Mouse (Mus musculus) forebrain, embryonic 15.5 days (tissue): Measurements from ENCODE around the gene Mrpl42. TPM values are rescaled to one million over a fixed set of nuclear protein-coding genes. Genes with fewer than 3 reads are reported as not detected.

Experiments used
- ATAC-seq: fragments of 200-750 bp; cut with Nextera tagmentation; replicated peaks from 2 replicates; pipeline ENCODE4 v1.8.0; 2017; ENCODE audit warnings: mild to moderate bottlenecking, moderate TSS enrichment, moderate library complexity
- H3K27ac ChIP-seq: fragments of 300-500 bp; sonication (generic); replicated peaks from 2 replicates; pipeline ENCODE4 v1.5.1; 2015; ENCODE audit warnings: mild to moderate bottlenecking, inconsistent platforms
- H3K27me3 ChIP-seq: fragments of 300-500 bp; sonication (generic); 2 replicates; pipeline ENCODE4 v1.6.1; 2015; ENCODE audit warnings: inconsistent platforms
- H3K36me3 ChIP-seq: fragments of 300-500 bp; sonication (generic); 2 replicates; pipeline ENCODE4 v1.6.1; 2015; ENCODE audit warnings: mild to moderate bottlenecking, inconsistent platforms
- H3K4me1 ChIP-seq: fragments of 300-500 bp; sonication (generic); 2 replicates; pipeline ENCODE4 v1.6.1; 2015; ENCODE audit warnings: inconsistent platforms
- H3K4me2 ChIP-seq: fragments of 300-500 bp; sonication (generic); replicated peaks from 2 replicates; pipeline ENCODE4 v1.6.1; 2015; ENCODE audit warnings: mild to moderate bottlenecking, inconsistent platforms
- H3K4me3 ChIP-seq: fragments of 300-500 bp; sonication (generic); 2 replicates; pipeline ENCODE4 v1.5.1; 2015; ENCODE audit warnings: mild to moderate bottlenecking, inconsistent platforms
- H3K9ac ChIP-seq: fragments of 300-500 bp; sonication (generic); replicated peaks from 2 replicates; pipeline ENCODE4 v1.6.1; 2015; ENCODE audit warnings: mild to moderate bottlenecking, inconsistent platforms
- H3K9me3 ChIP-seq: fragments of 300-500 bp; sonication (generic); 2 replicates; pipeline ENCODE4 v1.6.1; 2016; ENCODE audit warnings: inconsistent platforms
- WGBS: fragments of 180-500 bp; shearing (Covaris S2); methylation state at CpG from one replicate; pipeline ENCODE4 v1.1.7; 2015; ENCODE audit warnings: mixed read lengths; 5-methylcytosine and 5-hydroxymethylcytosine counted together
- polyA plus RNA-seq: library from polyadenylated mRNA; unstranded; fragments of >200 nt; fragmentation: Nextera tagmentation; extraction: Ambion mirVana; gene quantifications from 2 replicates; pipeline ENCODE4 v1.2.1, GENCODE M21; 2015

The Mrpl42 gene
- polyA plus RNA-seq, 1 experiment from 2014 or later: 232 TPM

GRCm38 (mm10) chr10:95471889-95472547 lies 29.7 kb downstream of the Mrpl42 start:
- no peak for ATAC-seq
- Histone ChIP-seq H3K4me3 (no peak overlapping the region), H3K27ac (no peak overlapping the region), H3K4me1 (no peaks in the 10 kb centered on the region), H3K36me3 (no peaks in the 10 kb centered on the region), H3K9ac (no peak overlapping the region), H3K27me3 (no peaks in the 10 kb centered on the region), H3K9me3 (no peaks in the 10 kb centered on the region), H3K4me2 (no peak overlapping the region)
- 75% methylated on average over 11 of the region's 11 CpGs for WGBS

GRCm38 (mm10) chr10:95471186-95471585 lies 30.6 kb downstream of the Mrpl42 start:
- H3K27ac ChIP-seq: no peak overlapping the region
- WGBS: 92% methylated on average over 3 of the region's 3 CpGs
- H3K9ac ChIP-seq: no peak overlapping the region
- no peaks in the 10 kb centered on the region for H3K27me3 ChIP-seq
- H3K4me1 ChIP-seq: no peaks in the 10 kb centered on the region
- H3K36me3 ChIP-seq: no peaks in the 10 kb centered on the region
- H3K9me3 ChIP-seq: no peaks in the 10 kb centered on the region
- H3K4me2 ChIP-seq: no peak overlapping the region
- H3K4me3 ChIP-seq: no peak overlapping the region
- no peak for ATAC-seq

GRCm38 (mm10) chr10:95468894-95469293 lies 32.8 kb downstream of the Mrpl42 start:
- Histone ChIP-seq H3K36me3 (no peaks in the 10 kb centered on the region), H3K27ac (no peak overlapping the region), H3K4me3 (no peak overlapping the region), H3K9ac (no peak overlapping the region), H3K4me1 (no peaks in the 10 kb centered on the region), H3K4me2 (no peak overlapping the region), H3K27me3 (no peaks in the 10 kb centered on the region), H3K9me3 (no peaks in the 10 kb centered on the region)
- 56% methylated on average over 4 of the region's 4 CpGs for WGBS
- no peak for ATAC-seq

GRCm38 (mm10) chr10:95465485-95465896 lies 36.2 kb downstream of the Mrpl42 start:
- Histone ChIP-seq H3K4me1 (no peaks in the 10 kb centered on the region), H3K27me3 (no peaks in the 10 kb centered on the region), H3K9me3 (no peaks in the 10 kb centered on the region), H3K4me2 (no peak overlapping the region), H3K27ac (no peak overlapping the region), H3K4me3 (no peak overlapping the region), H3K36me3 (no peaks in the 10 kb centered on the region), H3K9ac (no peak overlapping the region)
- no peak for ATAC-seq
- WGBS: 68% methylated on average over 4 of the region's 4 CpGs

- no peaks in the 10 kb centered on the region for H3K27me3 ChIP-seq
- 46% methylated on average over 6 of the region's 6 CpGs for WGBS
- no peak overlapping the region for H3K9ac ChIP-seq
- no peak overlapping the region for H3K4me3 ChIP-seq
- no peaks in the 10 kb centered on the region for H3K4me1 ChIP-seq
- no peaks in the 10 kb centered on the region for H3K9me3 ChIP-seq
- H3K27ac ChIP-seq: no peak overlapping the region
- H3K4me2 ChIP-seq: no peak overlapping the region
- ATAC-seq: no peak
- H3K36me3 ChIP-seq: no peaks in the 10 kb centered on the region
Observed at GRCm38 (mm10) chr10:95464527-95464926, 37.2 kb downstream of the Mrpl42 start.

GRCm38 (mm10) chr10:95462231-95462630 lies 39.5 kb downstream of the Mrpl42 start:
- Histone ChIP-seq H3K36me3 (no peaks in the 10 kb centered on the region), H3K9me3 (no peaks in the 10 kb centered on the region), H3K4me3 (no peak overlapping the region), H3K9ac (no peak overlapping the region), H3K27me3 (no peaks in the 10 kb centered on the region), H3K4me2 (no peak overlapping the region), H3K4me1 (no peaks in the 10 kb centered on the region), H3K27ac (no peak overlapping the region)
- ATAC-seq: no peak
- 70% methylated on average over 1 of the region's 1 CpGs for WGBS

- Histone ChIP-seq H3K27me3 (no peaks in the 10 kb centered on the region), H3K9ac (no peak overlapping the region), H3K9me3 (no peaks in the 10 kb centered on the region), H3K36me3 (no peaks in the 10 kb centered on the region), H3K4me3 (no peak overlapping the region), H3K27ac (no peak overlapping the region), H3K4me2 (no peak overlapping the region), H3K4me1 (no peaks in the 10 kb centered on the region)
- WGBS: 43% methylated on average over 4 of the region's 4 CpGs
- ATAC-seq: no peak
Observed at GRCm38 (mm10) chr10:95461053-95461553, 40.6 kb downstream of the Mrpl42 start.

- Histone ChIP-seq H3K4me1 (no peaks in the 10 kb centered on the region), H3K4me2 (no peak overlapping the region), H3K27me3 (no peaks in the 10 kb centered on the region), H3K4me3 (no peak overlapping the region), H3K27ac (0 out of 2 replicates have a peak overlapping the region, but pooled peaks have one; percentile 25), H3K9ac (no peak overlapping the region), H3K36me3 (no peaks in the 10 kb centered on the region), H3K9me3 (no peaks in the 10 kb centered on the region)
- WGBS: 86% methylated on average over 9 of the region's 9 CpGs
- ATAC-seq: no peak
Observed at GRCm38 (mm10) chr10:95458050-95458806, 43.5 kb downstream of the Mrpl42 start.

- H3K27ac ChIP-seq: peak overlapping the region; percentile 50; the same call in 1 of the 2 replicates
- H3K4me1 ChIP-seq: no peaks in the 10 kb centered on the region
- H3K9me3 ChIP-seq: no peaks in the 10 kb centered on the region
- ATAC-seq: no peak
- 82% methylated on average over 8 of the region's 8 CpGs for WGBS
- no peak overlapping the region for H3K9ac ChIP-seq
- no peaks in the 10 kb centered on the region for H3K36me3 ChIP-seq
- H3K4me2 ChIP-seq: no peak overlapping the region
- H3K27me3 ChIP-seq: no peaks in the 10 kb centered on the region
- no peak overlapping the region for H3K4me3 ChIP-seq
Observed at GRCm38 (mm10) chr10:95457367-95458049, 44.2 kb downstream of the Mrpl42 start.

- ATAC-seq: no peak
- Histone ChIP-seq H3K9ac (no peak overlapping the region), H3K27ac (no peak overlapping the region), H3K4me2 (no peak overlapping the region), H3K36me3 (no peaks in the 10 kb centered on the region), H3K4me1 (no peaks in the 10 kb centered on the region), H3K4me3 (no peak overlapping the region), H3K9me3 (no peaks in the 10 kb centered on the region), H3K27me3 (no peaks in the 10 kb centered on the region)
- WGBS: 75% methylated on average over 2 of the region's 2 CpGs
Observed at GRCm38 (mm10) chr10:95456103-95456502, 45.6 kb downstream of the Mrpl42 start.

- no peak overlapping the region for H3K27ac ChIP-seq
- no peaks in the 10 kb centered on the region for H3K4me1 ChIP-seq
- no peak overlapping the region for H3K4me3 ChIP-seq
- ATAC-seq: no peak
- H3K27me3 ChIP-seq: no peaks in the 10 kb centered on the region
- no peak overlapping the region for H3K9ac ChIP-seq
- H3K36me3 ChIP-seq: no peaks in the 10 kb centered on the region
- no peaks in the 10 kb centered on the region for H3K9me3 ChIP-seq
- H3K4me2 ChIP-seq: no peak overlapping the region
- WGBS: 87% methylated on average over 5 of the region's 5 CpGs
Observed at GRCm38 (mm10) chr10:95453282-95453681, 48.5 kb downstream of the Mrpl42 start.

GRCm38 (mm10) chr10:95449033-95449432 lies 52.7 kb downstream of the Mrpl42 start:
- Histone ChIP-seq H3K9me3 (no peaks in the 10 kb centered on the region), H3K27ac (no peak overlapping the region), H3K36me3 (no peaks in the 10 kb centered on the region), H3K4me2 (no peak overlapping the region), H3K27me3 (no peaks in the 10 kb centered on the region), H3K9ac (no peak overlapping the region), H3K4me1 (no peaks in the 10 kb centered on the region), H3K4me3 (no peak overlapping the region)
- ATAC-seq: no peak
- WGBS: 96% methylated on average over 6 of the region's 6 CpGs
